Mouse (Mus musculus) hindbrain, postnatal 0 days (tissue): ENCODE data around the gene Fam25c. TPM values are rescaled to one million over a fixed set of nuclear protein-coding genes. Genes with fewer than 3 reads are reported as not detected.

Source experiments
- ATAC-seq: fragments of 200-750 bp; cut with Nextera tagmentation; 2 replicates; pipeline ENCODE4 v1.8.0; 2017; ENCODE audit warnings: mild to moderate bottlenecking, moderate TSS enrichment, moderate library complexity
- DNase-seq: peaks from one replicate; pipeline ENCODE4 v3.0.0-alpha.2; 2015; ENCODE audit warnings: low spot score
- H3K27ac ChIP-seq: fragments of 300-500 bp; sonication (generic); 2 replicates; pipeline ENCODE4 v1.5.1; 2014; ENCODE audit warnings: mild to moderate bottlenecking
- H3K27me3 ChIP-seq: fragments of 300-500 bp; sonication (generic); 2 replicates; pipeline ENCODE4 v1.6.1; 2014; ENCODE audit warnings: low read length, mixed read lengths; ENCODE audit not compliant: insufficient read depth
- H3K36me3 ChIP-seq: fragments of 300-500 bp; sonication (generic); 2 replicates; pipeline ENCODE4 v1.6.1; 2014; ENCODE audit warnings: low read length, mixed read lengths; ENCODE audit not compliant: insufficient read depth
- H3K4me1 ChIP-seq: fragments of 300-500 bp; sonication (generic); 2 replicates; pipeline ENCODE4 v1.6.1; 2014; ENCODE audit warnings: antibody characterized with exemption, low read length, mixed read lengths; ENCODE audit not compliant: insufficient read depth
- H3K4me2 ChIP-seq: fragments of 300-500 bp; sonication (generic); 2 replicates; pipeline ENCODE4 v1.6.1; 2014; ENCODE audit warnings: low read depth, mild to moderate bottlenecking, low read length, moderate library complexity, mixed read lengths
- H3K4me3 ChIP-seq: fragments of 300-500 bp; sonication (generic); 2 replicates; pipeline ENCODE4 v1.5.1; 2014; ENCODE audit warnings: low read length
- H3K9ac ChIP-seq: fragments of 300-500 bp; sonication (generic); replicated peaks from 2 replicates; pipeline ENCODE4 v1.6.1; 2014; ENCODE audit warnings: mild to moderate bottlenecking, low read length, moderate library complexity, mixed read lengths
- H3K9me3 ChIP-seq: fragments of 300-500 bp; sonication (generic); 2 replicates; pipeline ENCODE4 v1.6.1; 2016; ENCODE audit warnings: low read length, mixed read lengths
- CTCF ChIP-seq: IDR thresholded peaks from 2 replicates; pipeline ENCODE4 v1.5.1; 2016; ENCODE audit warnings: antibody characterized with exemption, control low read depth, low read depth
- WGBS: fragments of 180-500 bp; shearing (Covaris S2); extraction: QIAGEN DNeasy Blood & Tissue Kit; methylation state at CpG from one replicate; pipeline ENCODE4 v1.1.7; 2014; 5-methylcytosine and 5-hydroxymethylcytosine counted together
- polyA plus RNA-seq: library from polyadenylated mRNA; unstranded; fragments of >200 nt; fragmentation: Nextera tagmentation; extraction: Ambion mirVana; gene quantifications from 2 replicates; pipeline ENCODE4 v1.2.1, GENCODE M21; 2015
- total RNA-seq: library from RNA; depleted of rRNA; stranded (reverse); fragments of >200 nt; gene quantifications from 2 replicates; pipeline ENCODE4 v1.2.3, GENCODE M21; 2014

Gene Fam25c
- total and polyA plus RNA-seq, 2 experiments from 2014 or later = not detected

GRCm38 (mm10) chr14:34375415-34375904 is 20.2 kb upstream of the Fam25c start, which contains the start of gene Mmrn2:
TSS of gene Mmrn2 (plus strand) at chr14:34375465.
- no peak within 1 kb of the TSS for H3K27ac ChIP-seq
- H3K4me1 ChIP-seq = no peaks in the 10 kb centered on the region; the same call in 1 of the 2 replicates
- DNase-seq (no peak), ATAC-seq (no peak)
- 79% methylated on average over 13 of the region's 13 CpGs for WGBS
- no peaks in the 10 kb centered on the region for H3K9me3 ChIP-seq
- no peaks in the 10 kb centered on the region for H3K27me3 ChIP-seq
- no peaks in the 10 kb centered on the region for H3K36me3 ChIP-seq
- TF ChIP-seq CTCF = no peak
- H3K4me3 ChIP-seq = no peak within 1 kb of the TSS
- no peak within 1 kb of the TSS for H3K9ac ChIP-seq
- H3K4me2 ChIP-seq = no peak within 1 kb of the TSS

GRCm38 (mm10) chr14:34374577-34374976 is 19.3 kb upstream of the Fam25c start, which contains the start of gene Sncg:
TSS of gene Sncg (minus strand) at chr14:34374789.
- DNase-seq (peak; percentile 48), ATAC-seq (peak; percentile 33; the same call in 1 of the 2 replicates)
- H3K9ac ChIP-seq = no peak within 1 kb of the TSS
- H3K27me3 ChIP-seq = no peaks in the 10 kb centered on the region
- WGBS = 21% methylated on average over 10 of the region's 10 CpGs
- no peaks in the 10 kb centered on the region for H3K36me3 ChIP-seq
- H3K4me3 ChIP-seq = no peak within 1 kb of the TSS
- no peak within 1 kb of the TSS for H3K27ac ChIP-seq
- no peak within 1 kb of the TSS for H3K4me2 ChIP-seq
- H3K4me1 ChIP-seq = no peaks in the 10 kb centered on the region; the same call in 1 of the 2 replicates
- no peaks in the 10 kb centered on the region for H3K9me3 ChIP-seq
- no peak for TF ChIP-seq CTCF

DNA sequence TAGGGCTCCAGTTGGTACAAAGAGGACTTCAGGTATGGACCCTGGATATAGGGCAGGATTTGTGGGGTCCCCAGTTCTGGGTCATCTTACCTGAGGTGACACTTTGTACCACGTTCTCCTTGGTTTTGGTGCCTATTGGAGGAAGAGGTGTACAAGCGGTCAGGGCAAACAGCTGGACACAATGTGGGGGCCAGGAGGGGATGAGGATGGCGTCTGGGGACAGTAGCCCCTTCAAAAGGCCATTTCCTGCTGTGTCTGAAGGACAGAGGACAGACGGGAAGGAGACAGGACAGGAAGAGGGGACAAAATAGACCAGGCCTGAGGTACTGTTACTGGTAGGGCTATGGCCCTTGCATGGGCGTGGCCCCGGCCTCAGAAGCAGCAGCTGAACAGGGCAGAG is 18.3 kb upstream of the Fam25c start:
- Histone ChIP-seq H3K27ac (no peak overlapping the region), H3K36me3 (no peaks in the 10 kb centered on the region), H3K9ac (no peak overlapping the region), H3K4me1 (no peaks in the 10 kb centered on the region; the same call in 1 of the 2 replicates), H3K9me3 (no peaks in the 10 kb centered on the region), H3K4me3 (no peak overlapping the region), H3K4me2 (no peak overlapping the region), H3K27me3 (no peaks in the 10 kb centered on the region)
- WGBS = 82% methylated on average over 6 of the region's 6 CpGs
- no peak for TF ChIP-seq CTCF
- no peak for ATAC-seq
- DNase-seq = no peak

DNA sequence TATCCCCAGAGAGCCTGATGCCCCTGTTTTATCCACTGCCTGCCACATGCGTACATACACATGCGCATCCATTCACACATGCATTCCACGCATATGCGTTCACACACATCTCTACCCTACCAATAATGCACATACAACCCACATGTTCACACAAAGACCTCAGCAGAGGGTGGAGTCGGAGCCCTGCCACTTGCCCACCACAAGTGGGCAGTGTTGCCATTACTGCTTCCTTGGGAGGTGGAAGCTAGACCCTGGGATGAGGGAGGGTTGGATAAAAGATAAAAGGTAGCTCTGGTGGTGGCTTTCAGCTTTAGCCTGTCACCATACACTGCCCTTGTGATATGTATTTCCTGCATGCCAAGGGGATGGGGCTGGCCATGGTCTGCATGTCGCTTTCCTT is 17.4 kb upstream of the Fam25c start:
- no peak overlapping the region for H3K9ac ChIP-seq
- no peaks in the 10 kb centered on the region; the same call in 1 of the 2 replicates for H3K4me1 ChIP-seq
- no peak overlapping the region for H3K27ac ChIP-seq
- no peak overlapping the region for H3K4me3 ChIP-seq
- H3K4me2 ChIP-seq = no peak overlapping the region
- H3K27me3 ChIP-seq = no peaks in the 10 kb centered on the region
- H3K36me3 ChIP-seq = no peaks in the 10 kb centered on the region
- DNase-seq (peak; percentile 54), ATAC-seq (peak; percentile 41; the same call in 1 of the 2 replicates)
- WGBS = 83% methylated on average over 6 of the region's 6 CpGs
- TF ChIP-seq CTCF = peak; percentile 80
- H3K9me3 ChIP-seq = no peaks in the 10 kb centered on the region

GRCm38 (mm10) chr14:34371763-34372162 is 16.5 kb upstream of the Fam25c start:
- Histone ChIP-seq H3K9ac (no peak overlapping the region), H3K4me1 (no peaks in the 10 kb centered on the region; the same call in 1 of the 2 replicates), H3K36me3 (no peaks in the 10 kb centered on the region), H3K9me3 (no peaks in the 10 kb centered on the region), H3K27me3 (no peaks in the 10 kb centered on the region), H3K4me2 (no peak overlapping the region), H3K4me3 (no peak overlapping the region), H3K27ac (no peak overlapping the region)
- DNase-seq = no peak
- TF ChIP-seq CTCF = no peak
- ATAC-seq = no peak
- WGBS = 94% methylated on average over 2 of the region's 2 CpGs

GRCm38 (mm10) chr14:34370921-34371320 is 15.7 kb upstream of the Fam25c start:
- TF ChIP-seq CTCF = no peak
- Histone ChIP-seq H3K27ac (no peak overlapping the region), H3K9me3 (no peaks in the 10 kb centered on the region), H3K4me2 (no peak overlapping the region), H3K27me3 (no peaks in the 10 kb centered on the region), H3K4me3 (no peak overlapping the region), H3K4me1 (no peaks in the 10 kb centered on the region; the same call in 1 of the 2 replicates), H3K36me3 (no peaks in the 10 kb centered on the region), H3K9ac (no peak overlapping the region)
- WGBS = 96% methylated on average over 3 of the region's 3 CpGs
- ATAC-seq (no peak), DNase-seq (no peak)

DNA sequence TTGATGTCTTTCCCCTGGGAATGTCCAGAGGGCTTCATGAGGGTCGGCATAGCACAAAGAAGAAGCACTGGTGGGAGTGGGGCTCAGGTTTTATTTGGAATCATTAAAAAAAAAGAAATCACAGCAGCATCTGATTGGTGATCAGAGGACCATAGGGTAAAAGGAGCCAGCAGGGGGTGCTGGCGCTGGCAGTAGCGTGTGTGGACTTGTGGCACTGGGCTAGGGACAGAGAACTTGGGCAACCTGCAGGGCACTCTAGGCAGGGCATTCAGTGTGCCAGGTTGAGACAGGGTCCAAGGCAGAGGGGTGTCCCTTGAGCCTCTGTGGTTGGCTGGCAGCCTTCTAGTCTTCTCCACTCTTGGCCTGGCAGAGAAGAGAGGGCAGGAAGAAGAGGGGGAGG is 15.0 kb upstream of the Fam25c start:
- WGBS = 57% methylated on average over 3 of the region's 3 CpGs
- no peaks in the 10 kb centered on the region for H3K9me3 ChIP-seq
- ATAC-seq = no peak
- H3K4me1 ChIP-seq = no peaks in the 10 kb centered on the region; the same call in 1 of the 2 replicates
- no peaks in the 10 kb centered on the region for H3K27me3 ChIP-seq
- H3K9ac ChIP-seq = no peak overlapping the region
- TF ChIP-seq CTCF = peak; percentile 30
- H3K4me2 ChIP-seq = no peak overlapping the region
- no peak overlapping the region for H3K4me3 ChIP-seq
- no peaks in the 10 kb centered on the region for H3K36me3 ChIP-seq
- H3K27ac ChIP-seq = no peak overlapping the region
- no peak for DNase-seq
